ENCODE assay signal across 8 mouse cellular contexts in genomic region chr5:7960176-7960575, GRCm38 (mm10). TPM values are rescaled to one million over a fixed set of nuclear protein-coding genes. Genes with fewer than 3 reads are reported as not detected.
A peak's percentile ranks its signal among the peaks of the same experiment; 100 is the strongest.
DNase-seq lines count a peak whose midpoint lies in the region; ATAC-seq lines count a peak whose summit lies in the region.

Gene Steap4, plus strand, starts transcription at chr5:7960457.

- H3K4me2 ChIP-seq in embryonic facial prominence, embryonic 11.5 days (ENCODE audit: low read depth, low read length), result peak within 1 kb of the TSS; percentile 58
- peak within 1 kb of the TSS; percentile 65 for H3K4me2 ChIP-seq in lung, embryonic 16.5 days (ENCODE audit: low read depth, low read length)

- H3K9me3 ChIP-seq in embryonic facial prominence, embryonic 11.5 days (replicated peaks; ENCODE audit: control insufficient read depth, low read length), result no peaks in the 10 kb centered on the region
- H3K9me3 ChIP-seq in lung, embryonic 16.5 days (ENCODE audit: control insufficient read depth, low read length), result no peaks in the 10 kb centered on the region

- peak within 1 kb of the TSS; percentile 21 for H3K4me3 ChIP-seq in embryonic facial prominence, embryonic 11.5 days (ENCODE audit: low read depth, low read length)
- peak within 1 kb of the TSS; percentile 42 for H3K4me3 ChIP-seq in lung, embryonic 16.5 days (ENCODE audit: low read length)

- no peaks in the 10 kb centered on the region for H3K36me3 ChIP-seq in embryonic facial prominence, embryonic 11.5 days (replicated peaks; ENCODE audit: control insufficient read depth, insufficient read depth, low read depth, low read length)
- H3K36me3 ChIP-seq in lung, embryonic 16.5 days (ENCODE audit: control insufficient read depth, insufficient read depth, low read length), result no peaks in the 10 kb centered on the region

- no peaks in the 10 kb centered on the region for H3K27me3 ChIP-seq in embryonic facial prominence, embryonic 11.5 days (ENCODE audit: control insufficient read depth, insufficient read depth, low read length)
- no peaks in the 10 kb centered on the region for H3K27me3 ChIP-seq in lung, embryonic 16.5 days (ENCODE audit: control insufficient read depth, insufficient read depth, low read depth, low read length)

- no peak within 1 kb of the TSS for H3K27ac ChIP-seq in embryonic facial prominence, embryonic 11.5 days (replicated peaks; ENCODE audit: low read depth, low read length)
- H3K27ac ChIP-seq in lung, embryonic 16.5 days (ENCODE audit: low read length), result no peak within 1 kb of the TSS

- ATAC-seq in embryonic facial prominence, embryonic 11.5 days (replicated peaks; ENCODE audit: insufficient number of reproducible peaks, low FRiP score, low TSS enrichment, low read depth), result no peak
- peak; percentile 85 for ATAC-seq in lung, embryonic 16.5 days (ENCODE audit: low read depth)

- DNase-seq in adrenal gland, adult 2 months, result peak; percentile 69
- DNase-seq in embryonic facial prominence, embryonic 11.5 days (ENCODE audit: low spot score), result peak; percentile 51
- DNase-seq in heart, adult 9 months (ENCODE audit: low spot score in 2 of 2), result peak; percentile 78 to 82
- peak; percentile 9 for DNase-seq in kidney, adult 9 months
- peak; percentile 26 for DNase-seq in retina, embryonic 14.5 days (ENCODE audit: low spot score)
- DNase-seq in cerebellum, postnatal 4 days (ENCODE audit: low spot score in 2 of 2), result no peak
- DNase-seq in T-cell, adult 2 months (ENCODE audit: low spot score), result no peak

- 2% methylated on average over 20 of the region's 20 CpGs for WGBS in embryonic facial prominence, embryonic 11.5 days
- WGBS in lung, embryonic 16.5 days, result 3% methylated on average over 20 of the region's 20 CpGs

- H3K9ac ChIP-seq in embryonic facial prominence, embryonic 11.5 days (replicated peaks; ENCODE audit: low read length), result peak within 1 kb of the TSS; percentile 39
- peak within 1 kb of the TSS; percentile 49 for H3K9ac ChIP-seq in lung, embryonic 16.5 days (ENCODE audit: low read length)

- H3K4me1 ChIP-seq in embryonic facial prominence, embryonic 11.5 days (ENCODE audit: control insufficient read depth, insufficient read depth, low read length), result no peaks in the 10 kb centered on the region
- H3K4me1 ChIP-seq in lung, embryonic 16.5 days (replicated peaks; ENCODE audit: control insufficient read depth, insufficient read depth, low read length), result peaks cover 3% of the 10 kb centered on the region; the same call in 1 of the 2 replicates

RNA-seq across cellular contexts. Expression of gene Steap4, which starts in this region (rescaled TPM):
- 10 to 100 TPM; 31.1 to 71.1 TPM for total RNA-seq in adrenal gland, adult 2 months (2021)
- polyA plus RNA-seq in adrenal gland, adult 2 months (2012; rRNA removed), result 7.6 and 10.6 TPM in 2 replicates
- 0.50 and 0.53 TPM in 2 replicates for polyA plus RNA-seq in embryonic facial prominence, embryonic 11.5 days (2014; fragmentation: Nextera tagmentation; extraction: Ambion mirVana)
- 3.4 and 5.4 TPM in 2 replicates for polyA plus RNA-seq in lung, embryonic 16.5 days (2015; fragmentation: Nextera tagmentation; extraction: Ambion mirVana)

Comparison
In these comparisons a context has a peak if more than half of its experiments do, and no peak if none do; other contexts are left out.
1. Peak in DNase-seq, H3K4me3 ChIP-seq, H3K9ac ChIP-seq and H3K4me2 ChIP-seq in embryonic facial prominence, embryonic 11.5 days; RNA of the gene not detected or under 1 TPM.
2. DNase-seq: peak in adrenal gland, adult 2 months (single experiment), heart, adult 9 months (2 of 2), kidney, adult 9 months (single experiment) and retina, embryonic 14.5 days (single experiment); none in cerebellum, postnatal 4 days (0 of 2) and T-cell, adult 2 months (single experiment).